Mouse (Mus musculus) thymus, postnatal 36 days (tissue): ENCODE data around the gene Capn15.
A peak's percentile ranks its signal among the peaks of the same experiment; 100 is the strongest.

ENCODE experiments used
- DNase-seq, 2 experiments: peaks; one replicate each; pipeline ENCODE4 v3.0.0; 2022; ENCODE audit warnings: mixed read lengths in 2 of 2

The Capn15 gene

DNA sequence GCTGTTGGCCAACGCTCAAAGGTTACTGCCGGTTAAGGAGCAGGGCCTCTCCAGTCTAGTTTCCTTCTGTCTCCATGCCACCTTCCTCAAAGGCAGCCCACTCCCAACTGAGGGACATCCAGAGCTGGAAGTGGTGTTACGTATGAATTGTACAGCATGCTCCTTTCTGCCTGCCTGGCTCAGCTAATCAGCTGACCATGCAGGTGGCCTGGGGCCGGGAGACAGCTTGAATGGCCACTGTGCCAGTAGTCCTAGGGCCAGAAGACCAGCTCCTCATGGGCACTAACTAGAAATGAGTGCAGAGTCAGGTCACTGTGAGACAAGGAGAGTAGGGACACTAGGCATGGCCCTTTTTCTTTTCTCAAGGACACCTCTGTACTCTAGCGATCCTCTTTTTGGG, 32.4 kb downstream of the Capn15 start:
- no peak for DNase-seq

- no peak for DNase-seq
Measured at GRCm38 (mm10) chr17:25951803-25952623, 33.6 kb downstream of the Capn15 start, which contains the start of gene A930017K11Rik. TSS of gene A930017K11Rik (minus strand) at chr17:25952565.

DNA sequence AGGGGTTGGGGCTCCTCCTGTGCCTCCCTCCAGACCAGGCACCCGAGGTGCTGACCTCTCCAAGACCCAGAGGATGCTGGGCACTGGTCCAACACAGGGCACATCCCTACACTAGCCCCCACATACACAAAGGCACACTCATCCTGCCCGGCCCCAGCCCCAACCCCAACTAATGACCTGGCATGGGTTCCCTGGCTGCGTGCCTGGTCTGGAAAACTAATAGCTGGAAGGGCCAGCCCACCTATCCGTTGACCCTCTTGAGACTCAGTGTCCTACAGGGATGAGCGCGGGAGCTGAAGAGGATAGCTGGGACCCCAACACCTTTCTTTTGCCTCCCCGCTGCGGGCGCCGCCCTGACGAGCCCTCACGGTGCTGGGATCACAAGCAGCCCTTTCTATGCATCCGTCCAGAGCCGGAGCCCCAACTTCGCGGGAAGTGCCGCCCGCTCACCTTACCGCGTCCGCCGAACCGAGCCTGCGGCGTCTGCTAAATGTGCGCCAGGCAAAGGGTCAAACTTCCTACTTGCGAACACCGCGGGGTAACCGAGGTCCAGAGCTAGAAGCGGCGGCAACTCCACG, 34.3 kb downstream of the Capn15 start:
- DNase-seq = no peak

DNA sequence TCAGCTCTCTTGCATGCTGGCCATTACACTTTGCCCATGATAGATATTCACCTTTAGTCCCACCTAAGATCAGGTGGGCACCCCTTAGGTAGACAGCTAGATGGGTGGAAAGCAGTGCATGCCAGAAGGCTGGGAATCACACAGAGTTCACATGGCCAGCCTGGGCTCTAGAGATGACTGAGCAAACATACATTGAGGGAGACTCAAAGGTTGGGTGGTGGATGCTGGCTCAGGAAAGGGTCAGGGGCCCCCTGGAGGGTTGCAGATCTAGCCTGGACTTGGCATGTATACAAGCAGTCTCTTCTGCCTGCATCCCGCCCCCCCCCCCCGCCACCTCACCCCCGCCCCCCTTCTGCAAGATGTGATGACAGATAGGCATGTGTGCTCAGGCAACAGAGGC, 34.9 kb downstream of the Capn15 start:
- no peak for DNase-seq

GRCm38 (mm10) chr17:25949981-25950380, 35.6 kb downstream of the Capn15 start:
- no peak for DNase-seq

DNA sequence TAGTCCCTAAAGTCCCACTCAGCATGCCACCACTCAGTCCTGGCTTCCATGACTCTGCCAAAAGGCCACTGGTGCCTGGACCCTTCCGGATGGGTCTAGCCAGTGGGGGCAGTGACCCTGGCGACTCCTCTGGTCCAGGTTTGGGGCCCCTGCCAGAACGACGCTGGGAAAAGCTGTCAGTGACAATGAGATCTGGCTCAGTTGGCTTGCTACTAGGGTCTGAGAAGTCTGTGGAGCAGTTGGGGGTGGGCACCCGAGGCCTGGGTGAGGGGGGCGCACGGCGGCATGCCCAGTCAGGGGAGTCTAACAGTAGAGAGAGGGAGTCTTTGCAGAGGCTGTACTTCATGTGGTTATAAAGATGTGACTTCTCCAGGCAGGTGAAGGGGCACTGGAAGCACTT, 37.5 kb downstream of the Capn15 start:
- no peak for DNase-seq

GRCm38 (mm10) chr17:25947576-25947975, 38.0 kb downstream of the Capn15 start:
- no peak for DNase-seq

- DNase-seq = no peak
Measured at GRCm38 (mm10) chr17:25946891-25947290, 38.7 kb downstream of the Capn15 start.

DNA sequence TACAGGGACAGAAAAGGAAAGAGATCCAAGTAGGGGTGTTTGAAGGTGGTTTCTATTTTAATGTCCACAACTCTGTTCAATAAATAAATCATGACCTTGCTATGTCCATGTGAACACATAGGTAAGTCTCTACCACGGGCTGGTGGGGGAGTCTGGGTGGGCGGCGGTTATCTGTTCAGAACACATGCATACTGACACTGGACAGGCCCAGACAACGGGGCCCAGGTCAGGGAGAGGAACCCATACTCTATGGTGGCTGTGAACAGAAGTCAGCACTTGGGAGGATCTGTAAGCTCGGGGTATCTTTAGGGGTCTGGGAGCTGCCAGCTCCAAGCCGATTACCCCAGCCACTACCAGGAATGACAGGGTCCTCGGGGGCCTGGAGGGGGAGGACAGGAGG, 39.2 kb downstream of the Capn15 start:
- DNase-seq = no peak

DNA sequence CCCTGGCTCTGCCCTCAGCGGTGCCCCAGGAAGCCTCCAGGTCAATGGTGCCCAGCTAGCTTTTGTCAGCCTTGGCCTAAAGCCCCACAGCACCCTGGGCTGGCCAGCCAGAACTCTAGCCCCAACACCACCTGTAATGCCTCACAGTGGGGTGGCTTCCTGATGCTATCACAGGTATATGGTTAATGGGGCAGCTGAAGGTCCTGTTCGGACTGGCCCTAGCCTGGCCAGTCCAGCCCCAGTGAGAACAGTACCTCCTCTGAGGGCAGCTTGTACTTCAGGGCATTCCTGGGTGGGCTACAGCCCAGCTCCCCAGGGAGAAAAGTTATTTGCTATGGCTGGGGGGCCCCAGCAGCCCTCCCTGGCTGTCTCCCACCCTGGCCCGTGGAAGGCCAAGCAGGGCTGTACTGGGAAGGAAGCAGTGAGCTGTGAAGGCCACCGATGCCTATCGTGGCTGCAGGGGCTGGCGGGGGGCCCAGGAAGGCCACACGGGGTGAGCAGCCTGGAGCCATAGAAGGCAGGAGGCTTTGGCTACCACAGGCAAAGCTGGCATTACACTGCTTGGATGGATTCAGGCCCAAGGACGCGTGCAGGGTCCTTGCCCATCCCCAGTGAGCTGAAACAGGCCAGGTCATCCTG, 40.0 kb downstream of the Capn15 start:
- no peak for DNase-seq

GRCm38 (mm10) chr17:25944366-25945163, 41.0 kb downstream of the Capn15 start, which contains the start of the genes Pigq and Nhlrc4:
TSS of gene Pigq (minus strand) at chr17:25944936.
TSS of gene Nhlrc4 (minus strand) at chr17:25944961.
- no peak for DNase-seq

DNA sequence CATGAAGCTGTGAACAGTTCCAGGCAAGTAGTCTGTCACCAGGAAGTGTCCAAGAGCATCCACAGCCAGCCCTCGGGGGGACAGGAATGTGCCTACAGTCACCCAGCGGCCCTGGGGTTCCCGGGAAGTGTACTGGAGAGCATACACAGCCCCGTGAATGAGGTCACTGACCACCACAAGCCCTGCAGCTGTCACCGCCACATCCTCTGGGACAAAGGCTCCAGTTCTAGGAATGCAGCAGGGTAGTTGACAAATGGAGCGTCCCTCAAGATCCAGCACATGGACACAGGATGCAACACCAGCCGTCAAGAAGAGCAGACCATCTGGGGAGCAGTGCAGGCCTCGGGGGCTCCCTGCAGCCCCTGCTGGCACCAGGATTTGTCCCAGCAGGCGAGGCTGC, 41.8 kb downstream of the Capn15 start:
- DNase-seq = no peak

DNA sequence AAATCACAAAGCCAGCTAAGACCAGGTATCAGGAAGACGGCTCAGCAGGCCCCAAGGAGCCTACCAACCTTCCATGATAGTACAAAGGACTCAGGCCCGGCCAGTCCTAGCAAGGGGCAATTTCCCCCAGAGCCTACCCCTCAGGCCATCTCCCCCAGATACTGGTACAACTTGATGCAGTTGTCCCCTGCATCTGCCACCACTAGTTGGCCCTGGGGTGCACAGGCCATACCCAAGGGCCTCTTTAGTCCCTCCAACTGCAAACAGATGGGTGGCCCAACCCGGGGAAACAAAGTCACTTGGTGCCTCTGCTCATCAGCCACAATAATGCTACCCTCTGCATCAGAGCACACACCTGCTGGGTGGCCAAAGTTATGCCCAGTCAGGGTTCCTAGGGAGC, 42.4 kb downstream of the Capn15 start:
- no peak for DNase-seq

DNA sequence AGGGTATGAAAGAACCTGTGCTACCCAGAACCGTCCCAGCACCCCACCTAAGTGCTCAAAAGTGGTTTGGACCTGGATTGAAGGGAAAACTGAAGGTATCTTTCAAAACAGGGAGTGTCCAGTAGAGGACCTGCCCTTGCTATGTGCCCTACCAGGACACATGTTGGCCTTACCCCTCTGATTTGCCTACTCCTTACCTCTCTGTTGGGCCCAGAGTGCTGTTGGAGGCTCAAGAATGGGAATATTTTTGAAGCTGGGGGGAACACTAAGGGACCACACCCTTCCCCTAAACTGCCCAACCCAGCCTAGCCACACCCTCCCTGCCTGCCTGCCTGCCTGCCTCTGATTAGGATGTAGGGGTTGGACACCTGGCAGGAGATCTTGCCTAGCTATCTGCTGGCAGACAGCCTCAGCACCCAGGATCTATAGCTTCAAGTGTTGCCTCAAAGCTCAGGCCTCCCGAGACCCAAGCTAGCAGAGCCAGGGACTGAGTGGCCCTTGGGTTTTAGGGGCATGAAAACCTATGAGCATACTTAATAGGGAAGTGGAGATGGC, 42.9 kb downstream of the Capn15 start:
- no peak for DNase-seq

DNA sequence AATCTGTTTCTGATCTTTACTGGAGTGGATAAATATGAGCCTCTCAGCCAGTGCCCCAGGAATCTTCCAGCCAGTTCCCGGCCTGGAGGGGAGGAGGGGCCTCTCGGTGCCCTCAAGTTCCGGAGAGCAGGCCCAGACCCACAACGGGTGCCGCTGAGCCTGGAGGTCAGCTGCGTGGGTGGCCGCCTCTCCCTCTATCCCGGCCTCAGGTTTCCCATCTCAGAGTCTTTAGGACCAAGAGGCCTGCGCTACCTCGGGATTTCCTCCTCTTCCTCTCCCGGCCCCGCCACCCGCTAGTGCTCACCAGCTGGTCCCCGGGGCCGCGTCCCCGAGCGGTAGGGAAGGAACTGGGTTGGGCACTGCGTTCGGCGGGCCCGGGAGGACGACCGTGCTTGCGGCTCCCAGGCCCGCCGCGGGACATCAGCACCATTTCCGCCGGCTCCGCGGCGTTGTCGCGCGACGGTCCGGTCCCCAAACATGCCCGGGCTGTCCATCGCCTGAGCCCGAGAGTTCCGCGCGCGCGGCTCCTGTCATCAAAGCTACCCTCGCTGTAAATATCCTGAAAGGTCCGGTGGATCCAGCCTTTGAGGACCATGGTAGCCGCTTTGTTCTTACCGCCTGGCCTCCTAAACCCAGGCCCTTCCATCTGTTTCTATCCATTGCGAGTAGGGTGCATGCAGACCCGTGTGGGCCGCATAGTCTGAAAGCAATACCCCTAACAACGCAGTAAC, 43.9 kb downstream of the Capn15 start:
- DNase-seq = peak; percentile 65 to 68

DNA sequence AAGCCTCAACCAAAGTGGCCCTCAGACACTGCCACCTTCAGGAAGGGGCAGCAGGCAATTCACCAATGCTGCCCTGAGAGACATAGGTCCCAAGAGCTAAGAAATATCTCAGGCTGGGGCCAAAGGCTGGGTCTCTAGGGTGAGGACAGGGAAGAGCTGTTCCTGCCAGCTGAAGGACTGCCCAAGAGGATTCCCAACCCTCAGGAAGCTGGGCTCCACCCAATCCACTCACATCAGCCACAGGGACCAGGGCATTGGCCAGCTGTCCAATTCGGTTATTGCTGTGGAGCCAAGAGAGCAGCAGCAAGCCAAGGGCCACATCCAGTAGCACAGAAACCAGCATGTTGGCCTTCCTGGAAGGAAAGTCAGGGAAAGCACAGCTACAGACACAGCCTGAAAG, 51.1 kb downstream of the Capn15 start:
- DNase-seq = no peak

DNA sequence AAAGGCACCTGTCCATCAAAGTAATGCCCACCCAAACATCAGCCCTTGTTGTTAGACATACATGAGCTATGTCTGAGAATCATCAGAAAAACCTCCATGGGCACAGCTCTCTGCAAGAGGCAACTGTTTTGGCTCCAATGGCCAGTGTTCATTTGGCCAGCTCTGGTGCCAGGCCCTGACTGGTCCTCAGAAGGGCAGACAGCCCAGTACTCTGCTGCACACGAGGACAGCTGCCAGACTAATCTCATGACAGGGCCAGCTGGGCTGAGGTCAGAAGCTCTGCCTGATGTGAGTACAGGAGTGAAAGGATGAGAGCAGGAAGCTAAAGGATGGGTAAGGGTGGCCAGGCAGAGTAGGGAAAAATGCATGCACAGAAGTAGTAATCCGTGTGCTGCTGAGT, 60.2 kb downstream of the Capn15 start:
- no peak for DNase-seq

- no peak for DNase-seq
Measured at GRCm38 (mm10) chr17:25922120-25922519, 63.5 kb downstream of the Capn15 start.

DNA sequence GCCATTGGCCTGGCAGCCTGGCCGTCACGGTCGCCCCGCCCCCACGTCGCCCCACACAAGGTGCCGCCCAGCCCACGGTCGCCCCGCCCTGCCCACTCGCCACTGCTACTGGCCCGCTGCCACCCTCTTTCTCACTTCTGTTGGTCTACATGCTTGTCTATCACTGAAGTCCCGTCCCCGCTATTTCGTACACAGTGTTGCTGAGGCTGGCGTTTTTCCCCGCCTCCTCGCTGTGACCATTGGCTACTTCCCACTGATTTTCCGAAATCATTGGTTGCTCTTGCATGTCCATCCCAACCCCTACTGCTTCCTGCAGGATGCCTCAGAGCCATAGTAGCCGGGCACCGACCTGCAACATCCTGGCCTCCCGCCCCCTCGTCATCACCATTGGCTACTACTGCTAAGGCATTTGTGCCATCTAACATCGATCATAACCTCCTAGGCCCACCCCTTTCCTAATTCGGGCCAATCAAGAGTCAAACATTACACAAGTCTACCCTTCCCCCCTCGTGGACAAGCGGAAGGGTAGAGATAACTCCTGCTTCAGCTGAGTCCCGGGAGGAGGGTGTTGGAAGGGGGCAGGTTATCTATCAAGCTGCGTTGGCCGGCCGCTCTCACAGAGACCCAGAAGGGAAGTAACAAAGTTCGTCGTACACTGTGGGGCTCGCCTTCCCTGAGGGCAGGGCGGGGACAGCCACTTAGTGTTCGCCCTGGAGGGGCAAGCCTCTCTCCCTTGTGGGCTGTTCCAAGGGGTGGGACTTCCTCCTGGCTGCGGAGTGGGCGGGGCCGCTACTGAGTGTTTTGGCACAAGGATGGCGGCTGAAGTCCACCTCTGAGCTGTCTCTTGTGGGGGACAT, 65.6 kb downstream of the Capn15 start:
- DNase-seq = peak; percentile 99 to 100

GRCm38 (mm10) chr17:25919144-25919785, 66.3 kb downstream of the Capn15 start, which contains the start of gene Rab40c:
TSS of gene Rab40c (minus strand) at chr17:25919727.
- DNase-seq = no peak
